Mouse (Mus musculus): Measurements from ENCODE around the gene Hspg2.
A peak's percentile ranks its signal among the peaks of the same experiment; 100 is the strongest.
"Not testable (repeated sequence)": the region's sequence is repeated elsewhere in the genome, so short reads cannot be mapped to it uniquely, and the experiment has no call there.

Gene Hspg2

GRCm38 (mm10) chr4:137574469-137574868, 105.9 kb downstream of the Hspg2 start, which contains the start of gene Ldlrad2:
TSS of gene Ldlrad2 (minus strand) at chr4:137574569.
- no peak for DNase-seq (ENCODE audit: low spot score in 2 of 2)

GRCm38 (mm10) chr4:137577486-137577885, 108.9 kb downstream of the Hspg2 start:
- DNase-seq (ENCODE audit: low spot score in 2 of 2), result no peak

DNA sequence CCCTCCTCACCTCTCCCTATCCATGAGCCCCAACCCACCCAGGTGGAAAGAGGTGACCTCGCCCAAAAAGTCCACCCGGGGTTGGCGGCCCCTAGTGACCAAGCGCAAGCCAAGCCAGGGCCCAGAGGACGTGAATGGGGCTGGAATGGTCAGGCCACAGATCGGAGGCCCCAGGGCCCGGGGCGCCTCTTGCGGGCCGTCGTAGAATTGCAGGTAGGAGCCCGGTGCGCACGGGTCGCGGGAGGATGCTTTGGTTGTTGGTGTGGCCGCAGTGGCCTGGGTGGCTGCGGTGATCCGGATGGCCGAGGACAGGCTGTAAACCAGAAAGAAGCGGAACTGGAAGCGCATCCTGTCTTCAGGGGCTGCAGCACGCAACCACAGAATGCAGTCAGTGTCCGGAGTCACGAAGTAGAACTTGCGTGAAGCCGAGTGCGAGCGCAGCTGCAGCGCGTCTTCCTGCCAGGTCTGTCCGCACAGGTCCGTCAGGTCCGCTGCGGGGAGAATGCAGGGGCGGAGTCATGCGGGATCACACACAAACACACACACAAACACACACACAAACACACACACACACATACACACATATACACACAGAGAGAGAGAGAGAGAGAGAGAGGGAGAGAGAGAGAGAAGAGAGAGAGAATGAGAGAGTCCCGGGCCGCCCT, 109.7 kb downstream of the Hspg2 start:
- peak; percentile 22 to 41 for DNase-seq (ENCODE audit: low spot score in 2 of 2)

GRCm38 (mm10) chr4:137579789-137580188, 111.2 kb downstream of the Hspg2 start:
- no peak for DNase-seq (ENCODE audit: low spot score in 2 of 2)

- no peak for DNase-seq (ENCODE audit: low spot score in 2 of 2)
These were observed 111.7 kb downstream of the Hspg2 start for GRCm38 (mm10) chr4:137580299-137580698.

DNA sequence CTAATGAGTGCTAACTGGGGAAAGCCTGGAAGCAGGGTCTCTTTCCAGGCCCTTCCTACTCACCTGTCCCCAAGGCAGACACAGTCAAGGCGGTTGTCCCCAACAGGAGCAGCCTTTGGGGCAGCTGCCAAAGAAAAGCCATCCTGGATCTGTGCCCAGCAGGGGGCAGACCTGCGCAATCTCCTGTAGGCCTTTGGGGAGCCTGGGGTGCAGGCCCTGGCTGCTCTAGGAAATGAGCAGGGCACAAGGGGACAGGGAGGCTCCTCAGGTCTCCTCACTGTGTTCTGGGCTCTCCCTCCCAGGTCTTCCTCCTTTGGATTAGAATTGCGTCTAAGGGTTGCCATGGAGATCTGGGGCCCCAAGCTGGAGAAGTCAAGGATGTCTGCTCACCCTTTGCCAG, 113.2 kb downstream of the Hspg2 start:
- no peak for DNase-seq (ENCODE audit: low spot score in 2 of 2)

- DNase-seq (ENCODE audit: low spot score in 2 of 2), result not testable (repeated sequence)
These were observed 120.5 kb downstream of the Hspg2 start for GRCm38 (mm10) chr4:137589095-137589494.

- no peak for DNase-seq (ENCODE audit: low spot score in 2 of 2)
These were observed 121.0 kb downstream of the Hspg2 start for GRCm38 (mm10) chr4:137589586-137589985.

DNA sequence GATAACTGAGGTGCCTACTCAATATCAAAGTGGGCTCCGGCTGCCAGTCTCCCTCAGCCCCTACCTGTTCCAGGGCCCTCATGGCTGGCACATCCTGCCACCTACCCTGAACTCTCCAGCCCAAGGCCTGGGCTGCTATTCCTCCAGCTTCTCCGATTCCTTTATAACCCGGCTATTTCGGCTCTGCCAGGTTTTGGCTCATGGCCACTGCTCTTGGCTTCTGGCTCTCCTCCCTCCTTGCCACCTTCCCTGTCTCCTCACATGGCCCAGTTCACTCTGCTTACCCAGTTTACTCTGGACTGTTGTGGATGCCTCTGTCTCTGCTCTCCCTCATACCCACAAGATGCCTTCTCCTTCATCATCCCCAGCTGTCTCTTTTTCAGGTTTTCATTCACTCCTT, 122.4 kb downstream of the Hspg2 start:
- no peak for DNase-seq (ENCODE audit: low spot score in 2 of 2)

DNA sequence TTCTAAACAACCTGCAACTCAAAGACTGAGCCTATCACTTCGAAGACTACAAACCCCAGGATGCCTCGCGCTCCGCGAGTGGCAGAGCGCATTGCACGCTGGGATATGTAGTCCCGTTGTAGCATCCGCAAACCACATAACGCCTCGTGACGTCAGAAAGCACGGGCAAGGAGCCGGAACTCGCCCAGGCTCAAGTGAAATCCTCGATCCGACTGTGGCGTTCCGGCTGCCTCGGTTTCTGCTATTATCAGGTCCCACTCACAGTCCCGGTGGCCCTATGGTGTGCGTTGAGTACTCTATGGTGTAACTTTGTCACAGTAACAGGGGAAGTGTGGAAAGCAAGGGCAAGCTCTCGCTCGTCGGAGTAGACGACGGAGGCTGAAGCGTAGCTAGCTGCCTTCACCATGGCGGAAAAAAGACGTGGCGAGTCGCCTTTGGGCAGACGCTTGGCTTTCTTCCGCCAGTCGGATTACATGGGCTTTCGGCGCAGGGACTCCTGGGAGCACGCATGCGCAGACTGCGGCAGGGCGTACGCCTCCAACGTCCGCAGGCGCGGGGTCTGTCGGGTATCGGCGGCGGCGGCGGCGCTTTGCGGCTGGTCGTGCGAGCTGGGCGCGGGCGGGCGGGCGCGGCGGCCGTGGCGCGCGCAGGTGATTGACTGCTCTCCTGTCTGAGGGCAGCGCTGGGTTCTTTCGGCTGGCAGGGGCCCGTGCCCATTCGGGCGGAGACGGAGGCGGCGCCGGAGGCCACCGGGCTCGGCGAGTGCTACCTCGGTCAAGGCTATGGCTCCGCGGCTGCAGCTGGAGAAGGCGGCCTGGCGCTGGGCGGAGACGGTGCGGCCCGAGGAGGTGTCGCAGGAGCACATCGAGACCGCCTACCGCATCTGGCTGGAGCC, 125.3 kb downstream of the Hspg2 start, which contains the start of gene Usp48:
Usp48 (plus strand) TSS at position 155 of the 895 bp plus-strand sequence.
- DNase-seq (ENCODE audit: low spot score in 2 of 2), result peak; percentile 99 to 100

DNA sequence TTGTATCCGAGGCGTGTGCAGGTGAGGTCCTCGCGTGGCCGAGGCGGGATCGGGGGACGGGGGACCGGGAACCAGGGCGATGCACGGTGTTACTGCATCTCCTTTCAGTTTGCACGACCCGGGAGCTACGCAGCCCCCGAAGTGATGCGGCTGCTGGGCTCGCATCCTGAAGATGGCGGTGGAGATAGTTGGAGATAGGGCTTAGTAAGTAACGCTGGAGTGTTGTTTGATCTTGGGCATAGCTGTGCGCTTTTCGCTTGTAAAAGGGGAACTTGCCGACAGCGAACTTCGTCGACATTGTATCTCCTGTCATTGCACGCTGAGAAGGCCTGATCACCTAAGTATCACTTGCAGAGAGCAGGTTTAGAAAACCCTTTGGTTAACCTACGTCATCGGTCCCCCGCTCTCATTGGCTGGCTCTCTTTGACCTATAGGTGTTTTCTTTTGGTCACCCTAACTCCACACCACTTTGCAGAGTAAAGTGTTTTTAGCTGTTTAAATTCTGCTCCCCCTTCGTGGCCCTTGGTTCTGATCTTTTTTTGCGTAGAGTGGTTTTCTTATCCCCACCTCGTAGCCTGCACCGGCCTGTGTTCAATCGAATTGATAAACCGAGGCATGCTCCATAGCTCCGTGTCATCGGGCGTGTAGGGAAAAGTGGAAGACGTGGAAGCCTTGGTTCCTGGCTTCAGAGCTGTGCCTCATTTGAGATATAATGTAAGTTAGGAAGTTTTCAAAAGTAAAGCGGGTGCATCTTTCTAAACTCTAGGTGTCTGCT, 126.1 kb downstream of the Hspg2 start:
- DNase-seq (ENCODE audit: low spot score in 2 of 2), result peak; percentile 49 to 71

GRCm38 (mm10) chr4:137597098-137597630, 128.6 kb downstream of the Hspg2 start:
- DNase-seq (ENCODE audit: low spot score in 2 of 2), result no peak

DNA sequence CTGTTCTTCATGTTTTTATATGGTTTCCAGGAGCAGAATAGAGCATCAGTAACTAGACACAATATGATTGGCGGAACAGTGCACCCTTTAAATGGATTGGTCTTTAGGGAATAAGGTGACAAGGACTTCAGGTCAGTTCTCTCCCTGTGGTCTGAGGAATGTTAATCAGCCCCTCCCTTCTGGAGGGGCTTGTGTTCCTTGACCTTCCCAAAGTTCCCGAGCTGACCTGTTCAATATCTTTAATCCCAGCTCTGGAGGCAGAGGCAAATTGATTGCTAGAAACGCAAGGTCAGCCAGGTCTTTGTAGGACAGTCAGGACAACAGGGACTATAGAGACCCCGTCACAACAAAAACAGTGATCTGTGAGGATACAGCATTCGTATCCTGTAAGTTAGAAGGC, 130.0 kb downstream of the Hspg2 start:
- DNase-seq (ENCODE audit: low spot score in 2 of 2), result no peak

- no peak for DNase-seq (ENCODE audit: low spot score in 2 of 2)
These were observed 135.0 kb downstream of the Hspg2 start for GRCm38 (mm10) chr4:137603449-137604171.

GRCm38 (mm10) chr4:137607023-137607422, 138.5 kb downstream of the Hspg2 start:
- DNase-seq (ENCODE audit: low spot score in 2 of 2), result no peak

GRCm38 (mm10) chr4:137609281-137609680, 140.7 kb downstream of the Hspg2 start:
- DNase-seq (ENCODE audit: low spot score in 2 of 2), result no peak

- DNase-seq (ENCODE audit: low spot score in 2 of 2), result no peak
These were observed 141.1 kb downstream of the Hspg2 start for GRCm38 (mm10) chr4:137609702-137610101.

DNA sequence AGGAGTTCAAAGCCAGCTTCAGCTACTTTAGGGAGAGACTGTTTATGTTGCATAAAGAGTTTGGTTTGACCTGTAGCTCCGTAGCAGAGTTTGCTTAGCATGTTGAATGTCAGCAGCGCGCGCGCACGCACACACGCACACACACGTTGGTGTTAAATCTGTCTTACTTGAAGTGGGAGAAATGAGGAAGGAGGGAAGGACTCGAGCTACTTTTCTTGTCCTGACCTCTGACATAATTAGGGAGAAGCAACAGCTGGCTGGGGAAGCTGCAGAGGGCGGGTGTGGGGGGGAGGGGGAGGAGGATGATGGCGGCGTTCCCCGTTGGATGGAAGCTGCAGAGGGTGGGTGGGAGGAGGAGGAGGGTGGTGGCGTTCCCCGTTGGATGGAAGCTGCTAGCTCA, 141.7 kb downstream of the Hspg2 start:
- no peak for DNase-seq (ENCODE audit: low spot score in 2 of 2)

Data from right cerebral cortex, adult 2 months (tissue).